ENCODE assay signal across 7 mouse cellular contexts in genomic region chr1:131134942-131135522, GRCm38 (mm10). TPM values are rescaled to one million over a fixed set of nuclear protein-coding genes. Genes with fewer than 3 reads are reported as not detected.
DNase-seq lines count a peak whose midpoint lies in the region; ATAC-seq and TF ChIP-seq lines count a peak whose summit lies in the region.

No protein-coding gene starts in this region.

- H3K36me3 ChIP-seq in hindbrain, postnatal 0 days (ENCODE audit: insufficient read depth, low read length), result peaks cover 3% of the 10 kb centered on the region
- peaks cover 21% of the 10 kb centered on the region for H3K36me3 ChIP-seq in midbrain, embryonic 13.5 days

- no peak overlapping the region for H3K27ac ChIP-seq in hindbrain, postnatal 0 days
- peak overlapping the region; percentile 66 for H3K27ac ChIP-seq in midbrain, embryonic 13.5 days

- no peaks in the 10 kb centered on the region for H3K9me3 ChIP-seq in hindbrain, postnatal 0 days (ENCODE audit: low read length)
- H3K9me3 ChIP-seq in midbrain, embryonic 13.5 days, result no peaks in the 10 kb centered on the region

- no peak overlapping the region for H3K4me3 ChIP-seq in hindbrain, postnatal 0 days (ENCODE audit: low read length)
- H3K4me3 ChIP-seq in midbrain, embryonic 13.5 days (replicated peaks), result 0 out of 2 replicates have a peak overlapping the region, but pooled peaks have one; percentile 1

- H3K9ac ChIP-seq in hindbrain, postnatal 0 days (replicated peaks; ENCODE audit: low read length), result no peak overlapping the region
- H3K9ac ChIP-seq in midbrain, embryonic 13.5 days (replicated peaks), result no peak overlapping the region

- no peak overlapping the region for H3K4me2 ChIP-seq in hindbrain, postnatal 0 days (ENCODE audit: low read depth, low read length)
- H3K4me2 ChIP-seq in midbrain, embryonic 13.5 days (replicated peaks), result peak overlapping the region; percentile 71

- no peak for TF ChIP-seq CTCF in hindbrain, postnatal 0 days (IDR thresholded peaks at IDR 0.05; ENCODE audit: low read depth)

- 43% methylated on average over 8 of the region's 8 CpGs for whole genome bisulfite sequencing in hindbrain, postnatal 0 days
- WGBS in midbrain, embryonic 13.5 days, result 46% methylated on average over 8 of the region's 8 CpGs

- peak; percentile 43 for DNase-seq in spleen, adult 18-20 months
- no peak for DNase-seq in spleen, adult 12 weeks (ENCODE audit: low spot score)
- peak; percentile 66 for DNase-seq in adrenal gland, postnatal 25 days
- DNase-seq in hindbrain, postnatal 0 days (ENCODE audit: low spot score), result peak; percentile 51
- no peak for DNase-seq in right cerebral cortex, postnatal 36 days (ENCODE audit: low spot score in 2 of 2)
- no peak for DNase-seq in frontal cortex, postnatal 36 days (ENCODE audit: low spot score in 2 of 2)

- H3K4me1 ChIP-seq in hindbrain, postnatal 0 days (ENCODE audit: insufficient read depth, low read length), result peaks cover 20% of the 10 kb centered on the region
- H3K4me1 ChIP-seq in midbrain, embryonic 13.5 days (replicated peaks), result peaks cover 49% of the 10 kb centered on the region

- ATAC-seq in hindbrain, postnatal 0 days, result no peak
- no peak for ATAC-seq in midbrain, embryonic 13.5 days

- H3K27me3 ChIP-seq in hindbrain, postnatal 0 days (ENCODE audit: insufficient read depth, low read length), result no peaks in the 10 kb centered on the region
- no peaks in the 10 kb centered on the region for H3K27me3 ChIP-seq in midbrain, embryonic 13.5 days

RNA-seq across cellular contexts. Expression of gene Dyrk3, which starts 3.1 kb away (rescaled TPM):
- total RNA-seq in adrenal gland, postnatal 25 days (2021), result 4.9 and 5.4 TPM in 2 replicates
- 8.9 and 9.3 TPM in 2 replicates for total RNA-seq in hindbrain, postnatal 0 days (2014; rRNA removed)
- polyA plus RNA-seq in hindbrain, postnatal 0 days (2015; fragmentation: Nextera tagmentation; extraction: Ambion mirVana), result 10.2 and 11.1 TPM in 2 replicates
- 18.3 and 19.2 TPM in 2 replicates for polyA plus RNA-seq in midbrain, embryonic 13.5 days (2015; fragmentation: Nextera tagmentation; extraction: Ambion mirVana)

RNA-seq across cellular contexts. Expression of gene Eif2d, which starts 17.9 kb away (rescaled TPM):
- total RNA-seq in adrenal gland, postnatal 25 days (2021), result 46.7 and 48.9 TPM in 2 replicates
- 38.1 and 39.7 TPM in 2 replicates for total RNA-seq in hindbrain, postnatal 0 days (2014; rRNA removed)
- polyA plus RNA-seq in hindbrain, postnatal 0 days (2015; fragmentation: Nextera tagmentation; extraction: Ambion mirVana), result 42.8 and 44.4 TPM in 2 replicates
- 49.3 and 53.8 TPM in 2 replicates for polyA plus RNA-seq in midbrain, embryonic 13.5 days (2015; fragmentation: Nextera tagmentation; extraction: Ambion mirVana)

RNA-seq across cellular contexts. Expression of gene Mapkapk2, which starts 37.4 kb away (rescaled TPM):
- 134 and 159 TPM in 2 replicates for total RNA-seq in adrenal gland, postnatal 25 days (2021)
- total RNA-seq in hindbrain, postnatal 0 days (2014; rRNA removed), result 71.1 and 74.2 TPM in 2 replicates
- 19.7 and 21.2 TPM in 2 replicates for polyA plus RNA-seq in hindbrain, postnatal 0 days (2015; fragmentation: Nextera tagmentation; extraction: Ambion mirVana)
- polyA plus RNA-seq in midbrain, embryonic 13.5 days (2015; fragmentation: Nextera tagmentation; extraction: Ambion mirVana), result 29.0 and 36.3 TPM in 2 replicates

Comparison
In these comparisons a context has a peak if more than half of its experiments do, and no peak if none do; other contexts are left out.
1. DNase-seq: peak in spleen, adult 18-20 months (2 of 2), adrenal gland, postnatal 25 days (single experiment) and hindbrain, postnatal 0 days (single experiment); none in spleen, adult 12 weeks (single experiment), right cerebral cortex, postnatal 36 days (0 of 2) and frontal cortex, postnatal 36 days (0 of 2).